Mouse (Mus musculus) adipose tissue, adult 10 weeks (tissue): ENCODE results near the gene Clstn1. TPM values are rescaled to one million over a fixed set of nuclear protein-coding genes. Genes with fewer than 3 reads are reported as not detected.

ENCODE experiments used
- polyA plus RNA-seq: library from polyadenylated mRNA; stranded (reverse); fragments of 350-450 nt; fragmentation: Illumina TruSeq; extraction: RNeasy Lipid Tissue Mini Kit (QIAGEN cat#74804); gene quantifications from one replicate; pipeline ENCODE4 v1.2.3, GENCODE M21; 2014; ENCODE audit warnings: low read depth, low replicate concordance

The Clstn1 gene
- polyA plus RNA-seq, result 57.1 TPM

GRCm38 (mm10) chr4:149586044-149586782 is at the start of gene Clstn1:
Gene Clstn1 (plus strand): TSS chr4:149586468.

Other genes with a start within 250 kb of the Clstn1 start
- gene Ube4b, start 159.7 kb upstream of the Clstn1 start, polyA plus RNA-seq, result 38.8 TPM
- 47.4 TPM for gene Rbp7, start 131.5 kb upstream of the Clstn1 start, polyA plus RNA-seq
- gene Tmem274, start 109.1 kb upstream of the Clstn1 start, polyA plus RNA-seq, result not detected
- 8.1 TPM for gene Nmnat1, start 101.3 kb upstream of the Clstn1 start, polyA plus RNA-seq
- gene Lzic, start 101.2 kb upstream of the Clstn1 start, polyA plus RNA-seq, result 15.5 TPM
- gene Ctnnbip1, start 68.2 kb upstream of the Clstn1 start, polyA plus RNA-seq, result 35.7 TPM
- gene Pik3cd, start 116.1 kb downstream of the Clstn1 start, polyA plus RNA-seq, result 7.1 TPM
- gene Tmem201, start 151.6 kb downstream of the Clstn1 start, polyA plus RNA-seq, result 14.9 TPM
- 11.4 TPM for gene Slc25a33, start 187.8 kb downstream of the Clstn1 start, polyA plus RNA-seq